Mouse (Mus musculus) hindbrain, embryonic 16.5 days (tissue): Measurements from ENCODE around the gene Ptprt. TPM values are rescaled to one million over a fixed set of nuclear protein-coding genes. Genes with fewer than 3 reads are reported as not detected.

Experiments used
- ATAC-seq: fragments of 200-750 bp; cut with Nextera tagmentation; 2 replicates; pipeline ENCODE4 v1.8.0; 2017; ENCODE audit warnings: moderate TSS enrichment, moderate library complexity
- H3K27ac ChIP-seq: fragments of 300-500 bp; sonication (generic); 2 replicates; pipeline ENCODE4 v1.5.1; 2014; ENCODE audit warnings: low read depth, mild to moderate bottlenecking, control low read depth, low read length, moderate library complexity
- H3K27me3 ChIP-seq: fragments of 300-500 bp; sonication (generic); replicated peaks from 2 replicates; pipeline ENCODE4 v1.6.1; 2014; ENCODE audit warnings: low read length; ENCODE audit not compliant: control insufficient read depth, insufficient read depth
- H3K36me3 ChIP-seq: fragments of 300-500 bp; sonication (generic); 2 replicates; pipeline ENCODE4 v1.6.1; 2014; ENCODE audit warnings: mild to moderate bottlenecking, low read length, moderate library complexity, mixed read lengths; ENCODE audit not compliant: control insufficient read depth, insufficient read depth
- H3K4me1 ChIP-seq: fragments of 300-500 bp; sonication (generic); 2 replicates; pipeline ENCODE4 v1.6.1; 2014; ENCODE audit warnings: low read depth, low read length; ENCODE audit not compliant: control insufficient read depth, insufficient read depth
- H3K4me2 ChIP-seq: fragments of 300-500 bp; sonication (generic); 2 replicates; pipeline ENCODE4 v1.6.1; 2014; ENCODE audit warnings: mild to moderate bottlenecking, low read length, control low read depth, moderate library complexity
- H3K4me3 ChIP-seq: fragments of 300-500 bp; sonication (generic); 2 replicates; pipeline ENCODE4 v1.5.1; 2014; ENCODE audit warnings: mild to moderate bottlenecking, low read length, control low read depth, moderate library complexity
- H3K9ac ChIP-seq: fragments of 300-500 bp; sonication (generic); 2 replicates; pipeline ENCODE4 v1.6.1; 2014; ENCODE audit warnings: low read depth, mild to moderate bottlenecking, control low read depth, low read length, moderate library complexity
- H3K9me3 ChIP-seq: fragments of 300-500 bp; sonication (generic); 2 replicates; pipeline ENCODE4 v1.6.1; 2014; ENCODE audit warnings: mild to moderate bottlenecking, low read length, moderate library complexity; ENCODE audit not compliant: control insufficient read depth
- WGBS: fragments of 180-500 bp; shearing (Covaris S2); extraction: QIAGEN DNeasy Blood & Tissue Kit; methylation state at CpG from one replicate; pipeline ENCODE4 v1.1.7; 2014; 5-methylcytosine and 5-hydroxymethylcytosine counted together
- polyA plus RNA-seq: library from polyadenylated mRNA; unstranded; fragments of >200 nt; fragmentation: Nextera tagmentation; extraction: Ambion mirVana; gene quantifications from 2 replicates; pipeline ENCODE4 v1.2.1, GENCODE M21; 2015

Gene Ptprt
- polyA plus RNA-seq, 1 experiment from 2014 or later, result 11.5 TPM

GRCm38 (mm10) chr2:162251272-162251671, 409.7 kb downstream of the Ptprt start:
- no peak overlapping the region for H3K4me3 ChIP-seq
- H3K4me2 ChIP-seq, result no peak overlapping the region
- no peaks in the 10 kb centered on the region for H3K36me3 ChIP-seq
- H3K9ac ChIP-seq, result no peak overlapping the region
- H3K9me3 ChIP-seq, result no peaks in the 10 kb centered on the region
- no peak overlapping the region for H3K27ac ChIP-seq
- no peaks in the 10 kb centered on the region; the same call in 1 of the 2 replicates for H3K4me1 ChIP-seq
- no peak for ATAC-seq
- no peaks in the 10 kb centered on the region for H3K27me3 ChIP-seq
- WGBS, result 62% methylated on average over 2 of the region's 2 CpGs

- Histone ChIP-seq H3K4me3 (no peak overlapping the region), H3K4me2 (no peak overlapping the region), H3K4me1 (no peaks in the 10 kb centered on the region; the same call in 1 of the 2 replicates), H3K36me3 (no peaks in the 10 kb centered on the region), H3K9me3 (no peaks in the 10 kb centered on the region), H3K27me3 (no peaks in the 10 kb centered on the region), H3K9ac (no peak overlapping the region), H3K27ac (no peak overlapping the region)
- no peak for ATAC-seq
- 78% methylated on average over 4 of the region's 4 CpGs for WGBS
Observed at GRCm38 (mm10) chr2:162248296-162248695, 412.7 kb downstream of the Ptprt start.

GRCm38 (mm10) chr2:162222476-162222875, 438.5 kb downstream of the Ptprt start:
- H3K36me3 ChIP-seq, result no peaks in the 10 kb centered on the region
- 31% methylated on average over 1 of the region's 1 CpGs for WGBS
- no peak overlapping the region for H3K4me2 ChIP-seq
- no peak overlapping the region for H3K9ac ChIP-seq
- no peaks in the 10 kb centered on the region for H3K27me3 ChIP-seq
- no peak for ATAC-seq
- no peaks in the 10 kb centered on the region for H3K4me1 ChIP-seq
- H3K9me3 ChIP-seq, result no peaks in the 10 kb centered on the region
- H3K27ac ChIP-seq, result no peak overlapping the region
- H3K4me3 ChIP-seq, result no peak overlapping the region

- Histone ChIP-seq H3K36me3 (no peaks in the 10 kb centered on the region), H3K4me3 (no peak overlapping the region), H3K27me3 (no peaks in the 10 kb centered on the region), H3K27ac (no peak overlapping the region), H3K9me3 (no peaks in the 10 kb centered on the region), H3K9ac (no peak overlapping the region), H3K4me2 (no peak overlapping the region), H3K4me1 (no peaks in the 10 kb centered on the region)
- no peak for ATAC-seq
Observed at GRCm38 (mm10) chr2:162220586-162220985, 440.4 kb downstream of the Ptprt start.

GRCm38 (mm10) chr2:162219507-162219906, 441.4 kb downstream of the Ptprt start:
- Histone ChIP-seq H3K4me2 (no peak overlapping the region), H3K4me3 (no peak overlapping the region), H3K4me1 (no peaks in the 10 kb centered on the region), H3K27ac (no peak overlapping the region), H3K9me3 (no peaks in the 10 kb centered on the region), H3K36me3 (no peaks in the 10 kb centered on the region), H3K9ac (no peak overlapping the region), H3K27me3 (no peaks in the 10 kb centered on the region)
- ATAC-seq, result peak; percentile 50; the same call in 1 of the 2 replicates
- 61% methylated on average over 4 of the region's 4 CpGs for WGBS

- Histone ChIP-seq H3K4me1 (no peaks in the 10 kb centered on the region), H3K36me3 (no peaks in the 10 kb centered on the region), H3K27ac (no peak overlapping the region), H3K9ac (no peak overlapping the region), H3K27me3 (no peaks in the 10 kb centered on the region), H3K4me2 (no peak overlapping the region), H3K4me3 (no peak overlapping the region), H3K9me3 (no peaks in the 10 kb centered on the region)
- no peak for ATAC-seq
- WGBS, result 85% methylated on average over 5 of the region's 5 CpGs
Observed at GRCm38 (mm10) chr2:162217896-162218295, 443.1 kb downstream of the Ptprt start.

- no peak overlapping the region for H3K27ac ChIP-seq
- H3K4me3 ChIP-seq, result no peak overlapping the region
- no peaks in the 10 kb centered on the region for H3K4me1 ChIP-seq
- no peak for ATAC-seq
- no peak overlapping the region for H3K4me2 ChIP-seq
- no peak overlapping the region for H3K9ac ChIP-seq
- no peaks in the 10 kb centered on the region for H3K9me3 ChIP-seq
- WGBS, result 26% methylated on average over 2 of the region's 2 CpGs
- no peaks in the 10 kb centered on the region for H3K27me3 ChIP-seq
- H3K36me3 ChIP-seq, result no peaks in the 10 kb centered on the region
Observed at GRCm38 (mm10) chr2:162212397-162212796, 448.6 kb downstream of the Ptprt start.

GRCm38 (mm10) chr2:162210564-162210963, 450.4 kb downstream of the Ptprt start:
- H3K4me3 ChIP-seq, result no peak overlapping the region

GRCm38 (mm10) chr2:162197316-162197715, 463.6 kb downstream of the Ptprt start:
- Histone ChIP-seq H3K36me3 (no peaks in the 10 kb centered on the region), H3K9ac (no peak overlapping the region), H3K27me3 (no peaks in the 10 kb centered on the region), H3K9me3 (no peaks in the 10 kb centered on the region), H3K4me2 (no peak overlapping the region), H3K27ac (no peak overlapping the region), H3K4me1 (no peaks in the 10 kb centered on the region), H3K4me3 (no peak overlapping the region)
- ATAC-seq, result no peak
- 69% methylated on average over 5 of the region's 5 CpGs for WGBS

More at GRCm38 (mm10) chr2:162210564-162210963, 450.4 kb downstream of the Ptprt start:
- no peaks in the 10 kb centered on the region for H3K9me3 ChIP-seq
- no peak for ATAC-seq
- WGBS, result 85% methylated on average over 6 of the region's 6 CpGs
- no peaks in the 10 kb centered on the region for H3K4me1 ChIP-seq
- no peaks in the 10 kb centered on the region for H3K36me3 ChIP-seq
- no peak overlapping the region for H3K4me2 ChIP-seq
- H3K9ac ChIP-seq, result no peak overlapping the region
- no peak overlapping the region for H3K27ac ChIP-seq
- H3K27me3 ChIP-seq, result no peaks in the 10 kb centered on the region
